Mouse (Mus musculus) liver, adult 2 months (tissue): ENCODE data around the gene Mybpc2.

ENCODE experiments used
- CTCF ChIP-seq: fragments of 200-500 bp; IDR thresholded peaks from 2 replicates; pipeline ENCODE4 v1.5.1; 2011; ENCODE audit warnings: low read depth, low read length, control low read depth
- POLR2A ChIP-seq: fragments of 200-500 bp; IDR thresholded peaks from 2 replicates; pipeline ENCODE4 v1.6.1; 2011; ENCODE audit warnings: low read length, control low read depth; ENCODE audit not compliant: insufficient read depth; ENCODE audit errors: extremely low read depth

DNA sequence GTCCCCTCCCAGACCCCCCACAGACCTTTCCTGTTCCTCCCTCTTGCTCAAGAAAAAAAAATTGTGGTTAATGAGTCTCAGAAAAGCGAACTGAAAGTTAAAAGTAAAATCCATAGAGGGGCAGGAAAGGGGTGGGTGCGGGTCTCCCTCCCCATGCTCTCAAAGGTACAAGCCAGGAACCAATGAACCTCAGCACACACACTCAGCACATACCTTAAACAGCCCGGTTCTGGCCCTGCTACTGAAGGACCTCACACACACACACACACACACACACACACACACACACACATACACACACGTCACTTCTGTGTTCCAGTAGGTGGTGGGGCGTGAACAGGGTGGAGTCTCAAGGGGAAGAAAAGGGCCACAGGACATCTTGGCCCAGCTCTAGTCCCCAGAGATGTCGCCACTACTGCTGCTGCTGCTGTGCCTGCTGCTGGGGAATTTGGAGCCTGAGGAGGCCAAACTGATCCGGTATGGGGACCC is 47.8 kb upstream of the Mybpc2 start, which contains the start of gene Napsa:
- TF ChIP-seq POLR2A (no peak), CTCF (no peak)
